Mouse (Mus musculus) olfactory bulb, adult 2 months (tissue): ENCODE data around the gene Tmem44.

Experiments used
- CTCF ChIP-seq: fragments of 200-500 bp; IDR thresholded peaks from 2 replicates; pipeline ENCODE4 v1.5.1; 2012; ENCODE audit warnings: low read depth, mild to moderate bottlenecking, low read length, moderate library complexity; ENCODE audit not compliant: insufficient read depth
- POLR2A ChIP-seq: fragments of 200-500 bp; IDR thresholded peaks from 2 replicates; pipeline ENCODE4 v1.6.1; 2012; ENCODE audit warnings: mild to moderate bottlenecking, low read depth, low read length, moderate library complexity; ENCODE audit not compliant: insufficient read depth

- TF ChIP-seq CTCF (no peak), POLR2A (no peak)
Measured at GRCm38 (mm10) chr16:30477006-30477405, 73.6 kb downstream of the Tmem44 start.
